Mouse (Mus musculus) gastrocnemius, postnatal 14 days (tissue): ENCODE measurements around the gene H2afb1. TPM values are rescaled to one million over a fixed set of nuclear protein-coding genes. Genes with fewer than 3 reads are reported as not detected.
"Not testable (repeated sequence)": the region's sequence is repeated elsewhere in the genome, so short reads cannot be mapped to it uniquely, and the experiment has no call there.

Experiments
- DNase-seq: peaks from one replicate; pipeline ENCODE4 v3.0.0; 2021; ENCODE audit warnings: mixed read lengths
- intact Hi-C: fragments of 180-260 bp; cut with DNase I; formaldehyde crosslinking; loops from one replicate; pipeline ENCODE4 v1.15.1; 2025; ENCODE audit warnings: low total_unique reads
- long read RNA-seq, 2 experiments: library from polyadenylated mRNA; stranded (forward); transcript quantifications; one replicate each; pipeline ENCODE4 v2.0.0; 2021
- total RNA-seq, 2 experiments: library from RNA; stranded (reverse); gene quantifications; 2 replicates each; pipeline ENCODE4 v1.2.3; 2021

Gene H2afb1
- total RNA-seq: not detected
- long read RNA-seq, experiment 1: 0 reads
- long read RNA-seq, experiment 2: 0 reads

DNA sequence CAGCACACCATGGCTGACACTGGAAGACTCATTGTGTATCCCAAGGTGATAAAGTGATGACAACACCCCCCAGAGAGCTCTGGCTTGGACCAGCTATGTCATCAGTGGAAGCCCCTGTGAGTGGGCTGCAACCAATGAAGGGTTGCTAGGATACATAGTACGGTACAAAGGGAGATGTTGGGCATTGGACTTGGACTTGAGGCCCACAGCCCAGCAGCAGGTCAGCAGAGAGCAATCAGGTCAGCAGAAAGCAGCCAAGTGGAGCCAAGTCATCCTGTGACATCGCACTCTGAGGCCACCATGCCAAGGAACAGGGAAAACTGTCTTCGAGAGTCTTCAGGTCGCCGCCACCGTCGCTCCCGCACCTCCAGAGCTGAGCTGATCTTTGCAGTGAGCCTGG is at the start of gene H2afb1:
H2afb1 (plus strand) TSS at position 301 of the 400 bp plus-strand sequence.
- intact Hi-C loops, DNase-seq: not testable (repeated sequence)

DNA sequence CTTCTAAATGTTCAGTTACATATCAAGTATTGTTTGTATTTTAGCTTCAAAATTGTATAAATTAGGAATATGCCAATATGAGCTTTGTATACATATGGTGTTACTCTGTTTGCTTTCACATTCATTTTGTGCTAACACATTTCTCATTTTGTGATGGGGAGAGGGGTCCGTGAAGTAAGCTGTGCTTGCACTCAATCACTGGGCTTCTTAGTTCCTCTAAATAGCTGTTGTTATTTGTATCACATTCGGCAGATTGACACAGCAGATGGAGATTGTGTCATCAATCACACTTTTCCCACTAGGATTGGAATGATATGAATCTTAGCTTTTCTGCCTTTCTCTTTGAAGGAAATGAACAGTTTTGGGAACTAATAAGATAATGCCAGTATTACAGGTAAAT is 21.5 kb downstream of the H2afb1 start:
- DNase-seq: no peak

More for the DNA sequence above, 21.5 kb downstream of the H2afb1 start:
- intact Hi-C loops: no loop called here
